Mouse (Mus musculus): ENCODE results near the gene Cdkl5.

GRCm38 (mm10) chrX:160804409-160805150 lies 189.9 kb downstream of the Cdkl5 start:
- TF ChIP-seq CTCF (IDR thresholded peaks at IDR 0.05; ENCODE audit: low read depth, low read length) (no peak), POLR2A (IDR thresholded peaks at IDR 0.05; ENCODE audit: insufficient read depth, low read length) (no peak)
